Mouse (Mus musculus): ENCODE data around the gene Ppp1r12c. TPM values are rescaled to one million over a fixed set of nuclear protein-coding genes. Genes with fewer than 3 reads are reported as not detected.
A peak's percentile ranks its signal among the peaks of the same experiment; 100 is the strongest.

The Ppp1r12c gene
- polyA plus RNA-seq (2014; fragmentation: Nextera tagmentation; extraction: Ambion mirVana), result 48.6 and 52.4 TPM in 2 replicates

DNA sequence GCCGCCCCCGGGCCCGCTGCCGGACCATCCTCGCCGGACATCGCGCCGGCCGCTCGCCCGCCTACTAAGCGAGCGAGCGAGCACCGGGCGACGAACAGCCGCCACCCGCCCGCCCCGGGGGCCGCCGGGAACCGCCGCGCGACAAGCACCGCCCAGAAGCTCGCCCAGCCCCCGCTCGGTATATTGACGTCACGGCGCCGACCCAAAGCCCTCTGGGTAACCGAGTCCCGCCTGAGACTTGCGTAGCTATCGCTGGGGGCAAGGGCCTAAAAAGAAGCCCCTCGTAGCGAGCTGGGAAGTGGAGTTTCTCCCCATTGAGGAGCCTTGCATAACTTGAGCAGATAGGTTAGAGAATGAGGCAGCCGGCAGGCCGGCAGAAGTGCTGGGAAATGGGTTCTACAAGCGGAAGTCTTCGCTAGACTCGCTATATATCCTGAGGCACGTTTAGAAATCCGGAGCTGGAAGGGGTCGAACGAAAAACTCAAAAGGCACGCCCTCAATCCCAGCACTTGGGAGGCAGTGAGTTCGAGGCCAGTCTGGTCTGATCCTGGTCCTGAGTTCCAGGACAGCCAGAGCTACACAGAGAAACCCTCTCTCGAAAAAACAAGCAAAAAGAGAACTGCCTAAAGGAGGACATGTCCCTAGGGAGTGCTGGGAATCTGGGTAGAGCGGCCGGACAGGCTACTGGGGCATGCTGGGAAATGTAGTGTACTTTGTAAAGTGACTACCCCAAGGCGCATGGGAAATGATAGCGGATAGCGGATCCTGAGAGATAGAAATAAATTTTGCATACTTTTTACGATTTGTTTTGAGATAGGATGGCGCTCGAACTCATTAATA, at the start of gene Ppp1r12c:
TSS of gene Ppp1r12c (minus strand) at position 123 of the 840 bp plus-strand sequence.
- H3K27me3 ChIP-seq (ENCODE audit: control insufficient read depth, insufficient read depth, low read length), result no peaks in the 10 kb centered on the region
- peak within 1 kb of the TSS; percentile 76 for H3K4me3 ChIP-seq (ENCODE audit: low read depth, low read length)
- peak within 1 kb of the TSS; percentile 92 for H3K4me2 ChIP-seq (ENCODE audit: low read depth, low read length)
- H3K9me3 ChIP-seq (ENCODE audit: control insufficient read depth, low read length), result no peaks in the 10 kb centered on the region
- H3K36me3 ChIP-seq (ENCODE audit: control insufficient read depth, insufficient read depth, low read length), result peaks cover 2% of the 10 kb centered on the region; the same call in 1 of the 2 replicates
- WGBS, result under 1% methylated on average over 52 of the region's 62 CpGs
- H3K27ac ChIP-seq (ENCODE audit: low read depth, low read length), result peak within 1 kb of the TSS; percentile 89
- H3K9ac ChIP-seq (replicated peaks; ENCODE audit: low read depth, low read length), result peak within 1 kb of the TSS; percentile 95
- H3K4me1 ChIP-seq (ENCODE audit: control insufficient read depth, insufficient read depth, low read length), result peaks cover 28% of the 10 kb centered on the region
- ATAC-seq (ENCODE audit: low read depth), result peak; percentile 92

DNA sequence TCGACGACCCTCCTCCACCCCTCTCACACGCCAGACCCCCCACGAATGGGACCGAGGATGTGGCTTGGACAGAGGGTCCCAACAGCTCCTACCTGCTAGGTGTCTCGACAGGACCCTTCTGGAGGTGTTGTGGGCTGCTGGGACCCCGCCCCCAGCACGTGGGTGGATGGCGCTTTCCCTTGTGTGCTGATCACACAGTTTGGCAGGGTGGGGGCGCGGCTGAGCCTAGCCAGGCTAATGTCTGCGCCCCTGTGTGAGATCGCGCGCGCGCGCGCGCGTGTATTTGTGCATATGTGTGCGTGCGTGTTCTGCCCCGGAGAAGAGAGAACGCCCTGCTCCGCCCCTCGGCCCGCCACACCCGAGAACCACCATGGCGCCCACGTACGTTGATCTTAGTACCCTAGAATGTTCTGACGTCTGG, 45.8 kb upstream of the Ppp1r12c start, which contains the start of gene Syt5:
TSS of gene Syt5 (minus strand) at position 321 of the 421 bp plus-strand sequence.
- Histone ChIP-seq H3K9ac (replicated peaks; ENCODE audit: low read depth, low read length) (peak within 1 kb of the TSS; percentile 52), H3K36me3 (ENCODE audit: control insufficient read depth, insufficient read depth, low read length) (0 out of 2 replicates have a peak, but pooled peaks cover 4% of the 10 kb centered on the region), H3K4me3 (ENCODE audit: low read depth, low read length) (peak within 1 kb of the TSS; percentile 43), H3K4me2 (ENCODE audit: low read depth, low read length) (peak within 1 kb of the TSS; percentile 73), H3K27me3 (ENCODE audit: control insufficient read depth, insufficient read depth, low read length) (no peaks in the 10 kb centered on the region), H3K4me1 (ENCODE audit: control insufficient read depth, insufficient read depth, low read length) (peaks cover 6% of the 10 kb centered on the region), H3K9me3 (ENCODE audit: control insufficient read depth, low read length) (no peaks in the 10 kb centered on the region), H3K27ac (ENCODE audit: low read depth, low read length) (peak within 1 kb of the TSS; percentile 87)
- WGBS, result 6% methylated on average over 33 of the region's 33 CpGs
- ATAC-seq (ENCODE audit: low read depth), result peak; percentile 90

DNA sequence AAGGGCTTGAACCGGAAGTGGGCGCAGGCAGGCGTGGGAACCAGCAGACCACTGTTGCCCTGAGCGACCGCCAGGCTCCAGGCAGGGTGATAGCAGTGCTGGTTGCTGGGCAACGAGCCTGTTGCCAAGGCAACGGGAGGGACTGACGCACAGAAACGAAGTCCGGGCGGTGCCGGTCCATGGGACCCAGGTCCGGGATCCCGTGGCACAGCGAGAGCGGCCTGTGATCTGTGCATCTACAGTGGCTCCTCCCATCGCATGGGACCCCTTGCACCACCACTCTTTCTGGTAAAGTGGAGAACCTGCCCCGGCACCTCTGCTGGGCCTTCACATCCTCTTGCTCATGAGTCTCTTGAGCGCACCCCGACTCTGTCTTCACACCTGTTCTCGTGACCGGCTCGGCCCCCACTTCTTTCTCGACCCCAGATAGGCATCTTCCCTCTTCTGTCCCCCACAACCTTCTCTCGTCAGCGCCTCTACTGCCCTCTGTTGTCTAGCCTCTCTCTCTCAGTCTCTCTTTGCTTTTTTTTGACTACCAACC, 45.2 kb upstream of the Ppp1r12c start:
- WGBS, result under 1% methylated on average over 26 of the region's 26 CpGs
- Histone ChIP-seq H3K4me3 (ENCODE audit: low read depth, low read length) (peak overlapping the region; percentile 43), H3K36me3 (ENCODE audit: control insufficient read depth, insufficient read depth, low read length) (0 out of 2 replicates have a peak, but pooled peaks cover 4% of the 10 kb centered on the region), H3K4me2 (ENCODE audit: low read depth, low read length) (peak overlapping the region; percentile 73), H3K9ac (replicated peaks; ENCODE audit: low read depth, low read length) (peak overlapping the region; percentile 52), H3K27ac (ENCODE audit: low read depth, low read length) (peak overlapping the region; percentile 87), H3K9me3 (ENCODE audit: control insufficient read depth, low read length) (no peaks in the 10 kb centered on the region), H3K4me1 (ENCODE audit: control insufficient read depth, insufficient read depth, low read length) (peaks cover 6% of the 10 kb centered on the region), H3K27me3 (ENCODE audit: control insufficient read depth, insufficient read depth, low read length) (no peaks in the 10 kb centered on the region)
- ATAC-seq (ENCODE audit: low read depth), result peak; percentile 90

DNA sequence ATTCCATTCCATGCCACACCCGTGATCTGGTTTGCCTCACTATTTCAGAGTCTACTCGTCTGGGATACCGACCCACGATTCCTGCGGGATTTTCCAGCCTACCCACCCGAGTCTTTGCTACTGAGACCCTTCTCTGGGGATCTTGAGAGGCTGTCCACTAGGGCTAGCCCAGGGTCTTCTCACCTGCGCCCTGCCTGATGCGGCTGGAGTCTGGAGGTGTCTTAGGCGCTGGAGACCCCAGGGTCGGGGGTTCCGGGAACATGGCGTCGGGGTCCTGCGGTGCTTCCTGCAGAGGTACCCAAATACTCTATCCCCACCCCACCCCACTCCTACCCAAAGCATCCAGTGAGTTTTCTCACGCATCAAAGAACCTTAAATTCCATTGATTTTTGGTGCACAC, 44.6 kb upstream of the Ppp1r12c start:
- Histone ChIP-seq H3K27me3 (ENCODE audit: control insufficient read depth, insufficient read depth, low read length) (no peaks in the 10 kb centered on the region), H3K9ac (replicated peaks; ENCODE audit: low read depth, low read length) (peak overlapping the region; percentile 52; the same call in 1 of the 2 replicates), H3K4me1 (ENCODE audit: control insufficient read depth, insufficient read depth, low read length) (peaks cover 6% of the 10 kb centered on the region), H3K4me2 (ENCODE audit: low read depth, low read length) (peak overlapping the region; percentile 73), H3K9me3 (ENCODE audit: control insufficient read depth, low read length) (no peaks in the 10 kb centered on the region), H3K4me3 (ENCODE audit: low read depth, low read length) (peak overlapping the region; percentile 43), H3K27ac (ENCODE audit: low read depth, low read length) (peak overlapping the region; percentile 87), H3K36me3 (ENCODE audit: control insufficient read depth, insufficient read depth, low read length) (peaks cover 6% of the 10 kb centered on the region; the same call in 1 of the 2 replicates)
- 66% methylated on average over 15 of the region's 15 CpGs for WGBS
- peak; percentile 35; the same call in 1 of the 2 replicates for ATAC-seq (ENCODE audit: low read depth)

DNA sequence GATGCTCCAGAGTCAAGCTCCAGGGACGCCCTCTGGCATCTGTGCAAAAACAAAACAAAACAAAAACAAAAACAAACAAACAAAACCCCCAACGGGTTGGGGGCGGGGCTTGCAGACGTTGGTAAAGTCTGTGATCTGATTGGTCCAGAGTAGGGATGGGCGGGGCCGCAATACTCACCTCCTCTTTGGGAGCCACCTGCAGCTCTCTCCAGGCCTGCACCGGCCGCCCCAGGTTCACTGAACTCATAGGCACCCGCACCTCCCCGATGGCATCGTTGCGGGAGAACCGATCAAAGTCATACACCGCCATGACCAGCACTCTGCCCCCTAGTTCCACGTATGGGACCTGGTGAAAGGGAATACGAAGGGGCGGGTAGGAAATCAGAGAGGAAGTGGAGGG, 40.5 kb upstream of the Ppp1r12c start:
- Histone ChIP-seq H3K4me3 (ENCODE audit: low read depth, low read length) (no peak overlapping the region), H3K27ac (ENCODE audit: low read depth, low read length) (no peak overlapping the region), H3K27me3 (ENCODE audit: control insufficient read depth, insufficient read depth, low read length) (no peaks in the 10 kb centered on the region), H3K9ac (replicated peaks; ENCODE audit: low read depth, low read length) (no peak overlapping the region), H3K4me2 (ENCODE audit: low read depth, low read length) (no peak overlapping the region), H3K4me1 (ENCODE audit: control insufficient read depth, insufficient read depth, low read length) (peaks cover 6% of the 10 kb centered on the region), H3K9me3 (ENCODE audit: control insufficient read depth, low read length) (no peaks in the 10 kb centered on the region), H3K36me3 (ENCODE audit: control insufficient read depth, insufficient read depth, low read length) (peaks cover 18% of the 10 kb centered on the region; the same call in 1 of the 2 replicates)
- no peak for ATAC-seq (ENCODE audit: low read depth)
- 40% methylated on average over 17 of the region's 17 CpGs for WGBS

DNA sequence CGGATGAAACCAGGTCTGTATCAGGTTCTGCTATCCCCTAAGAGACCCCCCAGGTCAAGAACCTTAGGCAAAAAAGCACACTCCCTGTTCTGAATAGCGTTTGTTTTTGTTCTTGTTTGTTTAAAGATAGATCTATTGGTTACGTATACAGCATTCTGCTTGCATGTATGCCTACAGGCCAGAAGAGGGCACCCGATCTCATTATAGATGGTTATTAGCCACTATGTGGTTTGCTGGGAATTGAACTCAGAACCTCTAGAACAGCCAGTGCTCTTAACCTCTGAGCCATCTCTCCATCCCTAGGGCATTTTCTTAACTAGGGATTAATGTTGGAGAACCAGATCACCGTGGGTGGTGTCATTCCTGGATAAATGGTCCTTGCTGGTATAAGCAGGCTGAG, 39.9 kb upstream of the Ppp1r12c start:
- no peaks in the 10 kb centered on the region for H3K9me3 ChIP-seq (ENCODE audit: control insufficient read depth, low read length)
- peaks cover 18% of the 10 kb centered on the region; the same call in 1 of the 2 replicates for H3K36me3 ChIP-seq (ENCODE audit: control insufficient read depth, insufficient read depth, low read length)
- no peak overlapping the region for H3K27ac ChIP-seq (ENCODE audit: low read depth, low read length)
- no peak overlapping the region for H3K4me3 ChIP-seq (ENCODE audit: low read depth, low read length)
- peaks cover 6% of the 10 kb centered on the region for H3K4me1 ChIP-seq (ENCODE audit: control insufficient read depth, insufficient read depth, low read length)
- WGBS, result 66% methylated on average over 5 of the region's 5 CpGs
- no peak overlapping the region for H3K9ac ChIP-seq (replicated peaks; ENCODE audit: low read depth, low read length)
- H3K4me2 ChIP-seq (ENCODE audit: low read depth, low read length), result no peak overlapping the region
- H3K27me3 ChIP-seq (ENCODE audit: control insufficient read depth, insufficient read depth, low read length), result no peaks in the 10 kb centered on the region
- no peak for ATAC-seq (ENCODE audit: low read depth)

DNA sequence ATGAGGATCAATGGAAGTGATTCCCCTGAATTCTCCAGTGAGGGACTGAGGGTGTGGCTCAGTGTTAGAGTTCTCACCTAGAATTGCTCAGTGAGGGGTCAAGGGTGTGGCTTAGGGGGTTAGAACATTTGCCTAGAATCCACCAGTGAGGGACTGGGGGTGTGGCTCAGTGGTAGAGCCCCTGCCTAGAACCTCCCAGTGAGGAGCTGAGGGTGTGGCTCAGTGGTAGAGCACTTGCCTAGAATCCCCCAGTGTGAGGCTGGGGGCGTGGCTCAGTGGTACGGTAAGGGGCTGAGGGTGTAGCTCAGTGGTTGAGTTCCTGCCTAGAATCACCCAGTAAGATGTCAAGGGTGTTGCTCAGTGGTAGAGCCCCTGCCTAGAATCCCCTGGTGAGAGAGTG, 37.5 kb upstream of the Ppp1r12c start:
- no peak for ATAC-seq (ENCODE audit: low read depth)

DNA sequence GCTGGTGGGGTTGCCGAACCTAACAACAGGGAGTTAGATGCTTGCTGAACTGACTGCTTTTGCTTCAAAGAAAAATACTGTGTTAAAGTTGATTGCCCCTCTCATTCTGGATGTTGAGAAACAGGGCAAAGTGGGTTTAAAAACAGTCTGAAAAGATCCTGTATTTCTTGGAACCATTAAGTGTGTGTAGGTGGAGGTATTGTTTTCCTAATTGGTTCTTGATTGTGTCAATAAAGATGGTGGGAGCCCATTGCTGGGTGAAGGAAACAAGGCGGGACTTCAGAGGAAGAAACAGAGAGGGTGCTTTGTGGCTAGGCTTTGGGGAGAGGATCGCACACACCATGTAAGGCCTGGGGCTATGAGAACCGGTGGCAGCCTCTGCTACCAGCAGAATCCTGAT, 35.7 kb upstream of the Ppp1r12c start:
- H3K27ac ChIP-seq (ENCODE audit: low read depth, low read length), result no peak overlapping the region
- 49% methylated on average over 4 of the region's 4 CpGs for WGBS
- no peak for ATAC-seq (ENCODE audit: low read depth)
- no peaks in the 10 kb centered on the region for H3K4me1 ChIP-seq (ENCODE audit: control insufficient read depth, insufficient read depth, low read length)
- H3K4me2 ChIP-seq (ENCODE audit: low read depth, low read length), result no peak overlapping the region
- no peak overlapping the region for H3K9ac ChIP-seq (replicated peaks; ENCODE audit: low read depth, low read length)
- H3K27me3 ChIP-seq (ENCODE audit: control insufficient read depth, insufficient read depth, low read length), result no peaks in the 10 kb centered on the region
- no peaks in the 10 kb centered on the region for H3K9me3 ChIP-seq (ENCODE audit: control insufficient read depth, low read length)
- H3K4me3 ChIP-seq (ENCODE audit: low read depth, low read length), result no peak overlapping the region
- H3K36me3 ChIP-seq (ENCODE audit: control insufficient read depth, insufficient read depth, low read length), result peaks cover 13% of the 10 kb centered on the region; the same call in 1 of the 2 replicates

More for the DNA sequence above, 37.5 kb upstream of the Ppp1r12c start:
- Histone ChIP-seq H3K36me3 (ENCODE audit: control insufficient read depth, insufficient read depth, low read length) (peaks cover 18% of the 10 kb centered on the region; the same call in 1 of the 2 replicates), H3K4me1 (ENCODE audit: control insufficient read depth, insufficient read depth, low read length) (no peaks in the 10 kb centered on the region), H3K27ac (ENCODE audit: low read depth, low read length) (no peak overlapping the region), H3K27me3 (ENCODE audit: control insufficient read depth, insufficient read depth, low read length) (no peaks in the 10 kb centered on the region), H3K4me3 (ENCODE audit: low read depth, low read length) (no peak overlapping the region), H3K9ac (replicated peaks; ENCODE audit: low read depth, low read length) (no peak overlapping the region), H3K4me2 (ENCODE audit: low read depth, low read length) (no peak overlapping the region), H3K9me3 (ENCODE audit: control insufficient read depth, low read length) (no peaks in the 10 kb centered on the region)
- WGBS, result 74% methylated on average over 2 of the region's 2 CpGs

DNA sequence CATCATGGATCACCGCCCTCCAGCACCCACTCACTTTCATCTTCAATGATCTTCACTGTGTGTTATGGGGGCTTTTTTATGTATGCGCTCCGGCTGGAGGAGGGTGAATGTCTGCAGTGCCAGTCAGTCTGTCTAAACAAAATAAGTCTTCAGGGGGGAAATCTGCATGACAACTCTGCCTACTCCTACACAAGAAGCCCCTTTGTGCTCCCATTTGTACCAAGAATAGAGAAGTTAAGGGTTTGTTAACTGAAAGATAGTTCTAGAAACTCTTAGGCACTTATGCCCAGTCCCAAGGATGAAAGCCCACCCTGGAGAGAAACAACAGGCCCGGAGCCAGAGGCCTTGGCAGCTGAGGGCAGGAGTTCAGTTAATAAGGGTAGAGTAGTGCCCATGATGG, 34.9 kb upstream of the Ppp1r12c start:
- 87% methylated on average over 4 of the region's 4 CpGs for WGBS
- H3K36me3 ChIP-seq (ENCODE audit: control insufficient read depth, insufficient read depth, low read length), result peaks cover 13% of the 10 kb centered on the region; the same call in 1 of the 2 replicates

More for the DNA sequence above, 34.9 kb upstream of the Ppp1r12c start:
- Histone ChIP-seq H3K9me3 (ENCODE audit: control insufficient read depth, low read length) (no peaks in the 10 kb centered on the region), H3K27ac (ENCODE audit: low read depth, low read length) (no peak overlapping the region), H3K4me3 (ENCODE audit: low read depth, low read length) (no peak overlapping the region), H3K27me3 (ENCODE audit: control insufficient read depth, insufficient read depth, low read length) (no peaks in the 10 kb centered on the region), H3K9ac (replicated peaks; ENCODE audit: low read depth, low read length) (no peak overlapping the region), H3K4me2 (ENCODE audit: low read depth, low read length) (no peak overlapping the region), H3K4me1 (ENCODE audit: control insufficient read depth, insufficient read depth, low read length) (no peaks in the 10 kb centered on the region)
- no peak for ATAC-seq (ENCODE audit: low read depth)
